Mouse (Mus musculus): ENCODE results near the gene Sp9. TPM values are rescaled to one million over a fixed set of nuclear protein-coding genes. Genes with fewer than 3 reads are reported as not detected.

Sp9 gene
- polyA plus RNA-seq, 1 experiment from 2014 or later: 4.6 TPM

- Histone ChIP-seq H3K4me3 (peak overlapping the region; percentile 33), H3K36me3 (no peaks in the 10 kb centered on the region), H3K27me3 (peaks cover 78% of the 10 kb centered on the region), H3K9me3 (no peaks in the 10 kb centered on the region), H3K4me1 (peaks cover 53% of the 10 kb centered on the region), H3K9ac (replicated peaks) (peak overlapping the region; percentile 37; the same call in 1 of the 2 replicates), H3K27ac (replicated peaks) (peak overlapping the region; percentile 72), H3K4me2 (replicated peaks) (peak overlapping the region; percentile 47)
- no peak for ATAC-seq (ENCODE audit: low FRiP score, low read depth)
- under 1% methylated on average over 38 of the region's 38 CpGs for WGBS
Measured at GRCm38 (mm10) chr2:73277021-73277708, 5.4 kb downstream of the Sp9 start.

GRCm38 (mm10) chr2:73277709-73278075 is 6.0 kb downstream of the Sp9 start:
- no peaks in the 10 kb centered on the region for H3K36me3 ChIP-seq
- WGBS: under 1% methylated on average over 18 of the region's 18 CpGs
- peak overlapping the region; percentile 33 for H3K4me3 ChIP-seq
- H3K27me3 ChIP-seq: peaks cover 73% of the 10 kb centered on the region
- H3K4me2 ChIP-seq (replicated peaks): peak overlapping the region; percentile 47
- no peak overlapping the region; the same call in 1 of the 2 replicates for H3K9ac ChIP-seq (replicated peaks)
- H3K27ac ChIP-seq (replicated peaks): peak overlapping the region; percentile 72
- peaks cover 47% of the 10 kb centered on the region for H3K4me1 ChIP-seq
- H3K9me3 ChIP-seq: no peaks in the 10 kb centered on the region
- no peak for ATAC-seq (ENCODE audit: low FRiP score, low read depth)

- Histone ChIP-seq H3K27ac (replicated peaks) (peak overlapping the region; percentile 72), H3K36me3 (no peaks in the 10 kb centered on the region), H3K27me3 (peaks cover 67% of the 10 kb centered on the region), H3K4me2 (replicated peaks) (peak overlapping the region; percentile 47), H3K9me3 (no peaks in the 10 kb centered on the region), H3K9ac (replicated peaks) (no peak overlapping the region), H3K4me1 (peaks cover 41% of the 10 kb centered on the region), H3K4me3 (peak overlapping the region; percentile 20; the same call in 1 of the 2 replicates)
- no peak for ATAC-seq (ENCODE audit: low FRiP score, low read depth)
- WGBS: 1% methylated on average over 20 of the region's 20 CpGs
Measured at GRCm38 (mm10) chr2:73278131-73278854, 6.6 kb downstream of the Sp9 start.

- Histone ChIP-seq H3K27ac (replicated peaks) (peak overlapping the region; percentile 27), H3K4me3 (peak overlapping the region; percentile 20), H3K27me3 (peaks cover 61% of the 10 kb centered on the region), H3K4me1 (peaks cover 36% of the 10 kb centered on the region), H3K4me2 (replicated peaks) (peak overlapping the region; percentile 33), H3K9ac (replicated peaks) (no peak overlapping the region; the same call in 1 of the 2 replicates), H3K36me3 (no peaks in the 10 kb centered on the region), H3K9me3 (no peaks in the 10 kb centered on the region)
- WGBS: under 1% methylated on average over 17 of the region's 17 CpGs
- ATAC-seq (ENCODE audit: low FRiP score, low read depth): peak; percentile 17
Measured at GRCm38 (mm10) chr2:73278869-73279268, 7.1 kb downstream of the Sp9 start.

- no peaks in the 10 kb centered on the region for H3K9me3 ChIP-seq
- H3K27ac ChIP-seq (replicated peaks): peak overlapping the region; percentile 27
- WGBS: under 1% methylated on average over 30 of the region's 31 CpGs
- peak overlapping the region; percentile 33 for H3K4me2 ChIP-seq (replicated peaks)
- H3K27me3 ChIP-seq: peaks cover 55% of the 10 kb centered on the region
- no peaks in the 10 kb centered on the region for H3K36me3 ChIP-seq
- no peak overlapping the region; the same call in 1 of the 2 replicates for H3K9ac ChIP-seq (replicated peaks)
- peak; percentile 28; the same call in 1 of the 2 replicates for ATAC-seq (ENCODE audit: low FRiP score, low read depth)
- peak overlapping the region; percentile 20 for H3K4me3 ChIP-seq
- peaks cover 30% of the 10 kb centered on the region for H3K4me1 ChIP-seq
Measured at GRCm38 (mm10) chr2:73279271-73280038, 7.7 kb downstream of the Sp9 start.

GRCm38 (mm10) chr2:73280356-73281047 is 8.8 kb downstream of the Sp9 start:
- Histone ChIP-seq H3K27me3 (peaks cover 51% of the 10 kb centered on the region), H3K9ac (replicated peaks) (no peak overlapping the region), H3K4me3 (peak overlapping the region; percentile 11; the same call in 1 of the 2 replicates), H3K4me1 (peaks cover 30% of the 10 kb centered on the region), H3K9me3 (no peaks in the 10 kb centered on the region), H3K27ac (replicated peaks) (no peak overlapping the region), H3K36me3 (no peaks in the 10 kb centered on the region), H3K4me2 (replicated peaks) (peak overlapping the region; percentile 32)
- ATAC-seq (ENCODE audit: low FRiP score, low read depth): no peak
- WGBS: 2% methylated on average over 33 of the region's 33 CpGs

GRCm38 (mm10) chr2:73281048-73281661 is 9.4 kb downstream of the Sp9 start:
- no peaks in the 10 kb centered on the region for H3K9me3 ChIP-seq
- peak overlapping the region; percentile 32 for H3K4me2 ChIP-seq (replicated peaks)
- 0 out of 2 replicates have a peak overlapping the region, but pooled peaks have one; percentile 11 for H3K4me3 ChIP-seq
- H3K27ac ChIP-seq (replicated peaks): no peak overlapping the region
- peaks cover 51% of the 10 kb centered on the region for H3K27me3 ChIP-seq
- H3K4me1 ChIP-seq: peaks cover 30% of the 10 kb centered on the region
- H3K36me3 ChIP-seq: no peaks in the 10 kb centered on the region
- H3K9ac ChIP-seq (replicated peaks): no peak overlapping the region
- ATAC-seq (ENCODE audit: low FRiP score, low read depth): no peak
- WGBS: 7% methylated on average over 22 of the region's 22 CpGs

- ATAC-seq (ENCODE audit: low FRiP score, low read depth): no peak
- Histone ChIP-seq H3K4me3 (no peak overlapping the region), H3K4me2 (replicated peaks) (no peak overlapping the region), H3K27ac (replicated peaks) (no peak overlapping the region), H3K27me3 (peaks cover 48% of the 10 kb centered on the region), H3K4me1 (peaks cover 30% of the 10 kb centered on the region), H3K36me3 (no peaks in the 10 kb centered on the region), H3K9ac (replicated peaks) (no peak overlapping the region), H3K9me3 (no peaks in the 10 kb centered on the region)
- WGBS: 9% methylated on average over 7 of the region's 7 CpGs
Measured at GRCm38 (mm10) chr2:73281707-73282106, 10.0 kb downstream of the Sp9 start.

- ATAC-seq (ENCODE audit: low FRiP score, low read depth): no peak
- 8% methylated on average over 2 of the region's 2 CpGs for WGBS
- H3K9me3 ChIP-seq: no peaks in the 10 kb centered on the region
Measured at GRCm38 (mm10) chr2:73285630-73286029, 13.9 kb downstream of the Sp9 start.

GRCm38 (mm10) chr2:73291130-73291529 is 19.4 kb downstream of the Sp9 start:
- H3K27me3 ChIP-seq: no peaks in the 10 kb centered on the region
- no peak overlapping the region for H3K9ac ChIP-seq (replicated peaks)
- H3K4me3 ChIP-seq: no peak overlapping the region
- no peak overlapping the region for H3K4me2 ChIP-seq (replicated peaks)
- 91% methylated on average over 4 of the region's 4 CpGs for WGBS
- peaks cover 9% of the 10 kb centered on the region; the same call in 1 of the 2 replicates for H3K36me3 ChIP-seq
- H3K9me3 ChIP-seq: no peaks in the 10 kb centered on the region
- ATAC-seq (ENCODE audit: low FRiP score, low read depth): no peak
- no peak overlapping the region for H3K27ac ChIP-seq (replicated peaks)
- no peaks in the 10 kb centered on the region for H3K4me1 ChIP-seq

More at GRCm38 (mm10) chr2:73285630-73286029, 13.9 kb downstream of the Sp9 start:
- H3K27ac ChIP-seq (replicated peaks): no peak overlapping the region
- H3K4me3 ChIP-seq: no peak overlapping the region
- peaks cover 16% of the 10 kb centered on the region for H3K27me3 ChIP-seq
- H3K4me1 ChIP-seq: 0 out of 2 replicates have a peak, but pooled peaks cover 2% of the 10 kb centered on the region
- no peak overlapping the region for H3K9ac ChIP-seq (replicated peaks)
- no peak overlapping the region for H3K4me2 ChIP-seq (replicated peaks)
- H3K36me3 ChIP-seq: peaks cover 5% of the 10 kb centered on the region; the same call in 1 of the 2 replicates

GRCm38 (mm10) chr2:73295023-73295422 is 23.3 kb downstream of the Sp9 start:
- 88% methylated on average over 7 of the region's 7 CpGs for WGBS
- ATAC-seq (ENCODE audit: low FRiP score, low read depth): no peak
- H3K4me3 ChIP-seq: no peak overlapping the region
- no peak overlapping the region for H3K27ac ChIP-seq (replicated peaks)
- H3K27me3 ChIP-seq: no peaks in the 10 kb centered on the region
- no peak overlapping the region for H3K9ac ChIP-seq (replicated peaks)
- H3K9me3 ChIP-seq: no peaks in the 10 kb centered on the region
- H3K4me1 ChIP-seq: no peaks in the 10 kb centered on the region
- no peak overlapping the region for H3K4me2 ChIP-seq (replicated peaks)
- H3K36me3 ChIP-seq: peaks cover 4% of the 10 kb centered on the region; the same call in 1 of the 2 replicates

Measured in midbrain, embryonic 12.5 days (tissue).